Mouse (Mus musculus): ENCODE results near the gene Atg4a. TPM values are rescaled to one million over a fixed set of nuclear protein-coding genes. Genes with fewer than 3 reads are reported as not detected.

Atg4a gene
- total and polyA plus RNA-seq, 3 experiments: 0.54 to 40.8 (median 31.8) TPM

DNA sequence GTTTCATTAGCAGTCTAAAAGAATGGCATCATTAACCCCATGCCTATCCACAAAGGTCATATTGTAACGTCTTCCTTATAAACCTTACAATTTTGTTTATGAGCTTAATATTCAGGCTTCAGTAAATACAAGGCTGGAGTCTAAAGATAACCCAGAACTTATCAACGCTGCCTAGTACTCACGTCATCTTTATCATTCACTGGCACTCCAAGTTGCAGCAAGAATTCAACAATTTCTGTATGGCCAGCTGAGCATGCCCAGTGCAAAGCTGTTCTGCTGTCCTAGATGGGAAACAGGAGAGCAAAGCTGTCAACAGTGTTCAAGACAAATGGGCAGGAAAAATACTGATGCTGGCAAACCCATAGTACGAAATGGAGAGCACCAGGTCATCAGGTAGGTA is 3.1 kb upstream of the Atg4a start:
- H3K4me1 ChIP-seq (ENCODE audit: insufficient read depth, low read depth, low read length): peaks cover 10% of the 10 kb centered on the region
- no peaks in the 10 kb centered on the region for H3K9me3 ChIP-seq (replicated peaks)
- DNase-seq (ENCODE audit: low spot score) (no peak), ATAC-seq (ENCODE audit: extremely low read depth, insufficient number of reproducible peaks, low FRiP score, poor library complexity, severe bottlenecking) (no peak)
- H3K36me3 ChIP-seq (replicated peaks): peaks cover 34% of the 10 kb centered on the region
- no peak for TF ChIP-seq GATA1 (IDR thresholded peaks at IDR 0.05; ENCODE audit: borderline replicate concordance, low read length)
- TF ChIP-seq GATA2 (IDR thresholded peaks at IDR 0.05; ENCODE audit: borderline replicate concordance, low read depth, low read length): no peak
- TF ChIP-seq CTCF (IDR thresholded peaks at IDR 0.05; ENCODE audit: low read depth, low read length): no peak
- no peak for TF ChIP-seq TAL1 (conservative IDR thresholded peaks at IDR 0.05; ENCODE audit: low read depth, low read length)
- no peak for TF ChIP-seq POLR2AphosphoS5 (IDR thresholded peaks at IDR 0.05; ENCODE audit: insufficient replicate concordance, low read depth, low read length)
- no peak overlapping the region for H3K4me3 ChIP-seq (ENCODE audit: low read depth, low read length)
- H3K27me3 ChIP-seq (ENCODE audit: insufficient read depth, low read length): no peaks in the 10 kb centered on the region

DNA sequence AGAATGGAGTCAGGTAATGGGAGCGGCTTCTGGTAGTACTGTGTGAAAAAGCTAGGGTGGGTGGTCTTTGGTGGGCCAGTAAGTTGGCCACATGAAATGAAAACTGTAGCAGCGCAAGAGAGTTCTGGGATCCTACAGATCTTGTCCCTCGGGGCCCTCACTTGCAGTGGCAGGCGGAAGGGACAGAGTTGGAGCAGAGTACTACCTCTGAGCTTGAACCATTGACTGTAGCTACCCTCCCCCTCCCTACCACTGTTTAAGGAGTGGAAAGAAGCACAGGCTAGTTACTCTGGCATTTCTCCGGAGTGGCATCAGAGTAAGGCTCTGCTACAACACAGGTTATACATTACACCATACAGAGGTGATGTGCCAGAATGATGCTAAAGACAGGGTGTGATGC is 252 bp downstream of the Atg4a start:
- TF ChIP-seq CTCF (IDR thresholded peaks at IDR 0.05; ENCODE audit: low read depth, low read length) (no peak), POLR2AphosphoS5 (IDR thresholded peaks at IDR 0.05; ENCODE audit: insufficient replicate concordance, low read depth, low read length) (no peak), GATA2 (IDR thresholded peaks at IDR 0.05; ENCODE audit: borderline replicate concordance, low read depth, low read length) (no peak)
- no peak for DNase-seq (ENCODE audit: low spot score)

DNA sequence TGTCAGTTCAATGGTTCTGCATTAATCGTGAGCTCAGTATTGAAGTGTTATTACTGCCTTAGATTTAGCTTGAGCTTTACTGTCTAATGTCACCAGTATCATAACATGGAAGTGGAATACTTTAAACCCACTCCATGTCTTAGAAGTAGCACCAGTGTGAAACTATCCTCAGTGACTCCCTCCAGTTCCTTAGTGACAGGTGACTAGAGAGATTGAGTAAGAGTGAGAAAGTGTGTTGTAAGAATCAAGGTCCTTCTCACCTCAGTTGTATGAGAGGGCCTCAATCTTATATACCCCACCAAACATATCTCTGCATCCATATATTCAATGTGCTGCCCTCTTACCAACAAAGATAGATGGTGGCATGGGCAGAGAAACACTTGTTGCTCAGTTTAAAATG is 22.2 kb downstream of the Atg4a start:
- no peaks in the 10 kb centered on the region for H3K9me3 ChIP-seq (replicated peaks)
- H3K27me3 ChIP-seq (ENCODE audit: insufficient read depth, low read length): no peaks in the 10 kb centered on the region
- no peak for ATAC-seq (ENCODE audit: extremely low read depth, insufficient number of reproducible peaks, low FRiP score, poor library complexity, severe bottlenecking)
- no peak for DNase-seq (ENCODE audit: low spot score)
- TF ChIP-seq POLR2AphosphoS5 (IDR thresholded peaks at IDR 0.05; ENCODE audit: insufficient replicate concordance, low read depth, low read length) (no peak), GATA1 (IDR thresholded peaks at IDR 0.05; ENCODE audit: borderline replicate concordance, low read length) (no peak), GATA2 (IDR thresholded peaks at IDR 0.05; ENCODE audit: borderline replicate concordance, low read depth, low read length) (no peak), TAL1 (conservative IDR thresholded peaks at IDR 0.05; ENCODE audit: low read depth, low read length) (no peak), CTCF (IDR thresholded peaks at IDR 0.05; ENCODE audit: low read depth, low read length) (no peak)
- no peak overlapping the region for H3K4me3 ChIP-seq (ENCODE audit: low read depth, low read length)
- H3K4me1 ChIP-seq (ENCODE audit: insufficient read depth, low read depth, low read length): peaks cover 24% of the 10 kb centered on the region
- no peaks in the 10 kb centered on the region for H3K36me3 ChIP-seq (replicated peaks)

More for the DNA sequence above, 252 bp downstream of the Atg4a start:
- Histone ChIP-seq H3K9me3 (replicated peaks) (no peaks in the 10 kb centered on the region), H3K36me3 (replicated peaks) (peaks cover 15% of the 10 kb centered on the region), H3K4me3 (ENCODE audit: low read depth, low read length) (peak overlapping the region; percentile 72), H3K4me1 (ENCODE audit: insufficient read depth, low read depth, low read length) (peaks cover 10% of the 10 kb centered on the region), H3K27me3 (ENCODE audit: insufficient read depth, low read length) (no peaks in the 10 kb centered on the region)
- ATAC-seq (ENCODE audit: extremely low read depth, insufficient number of reproducible peaks, low FRiP score, poor library complexity, severe bottlenecking): peak; percentile 32

DNA sequence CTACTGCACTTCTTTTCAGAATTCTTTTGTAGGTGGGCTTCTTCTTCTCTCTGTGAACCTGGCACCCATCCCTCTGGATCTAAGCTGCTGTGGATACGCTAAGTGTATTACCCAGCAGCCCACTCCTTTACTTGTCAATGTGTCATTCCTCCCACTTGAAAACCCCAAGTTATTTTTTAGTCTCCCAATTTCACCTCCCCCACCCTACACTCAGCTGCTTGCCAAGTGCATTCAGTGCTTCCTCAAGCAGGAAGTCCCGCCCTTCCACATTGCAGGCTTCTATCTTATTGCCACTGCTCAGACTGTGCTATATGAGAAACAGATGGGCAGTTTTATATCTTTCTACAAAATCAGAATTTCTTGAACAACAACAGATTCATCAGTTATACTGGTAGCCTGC is 22.8 kb downstream of the Atg4a start:
- Histone ChIP-seq H3K36me3 (replicated peaks) (no peaks in the 10 kb centered on the region), H3K27me3 (ENCODE audit: insufficient read depth, low read length) (no peaks in the 10 kb centered on the region), H3K4me3 (ENCODE audit: low read depth, low read length) (no peak overlapping the region), H3K4me1 (ENCODE audit: insufficient read depth, low read depth, low read length) (peaks cover 25% of the 10 kb centered on the region), H3K9me3 (replicated peaks) (no peaks in the 10 kb centered on the region)
- DNase-seq (ENCODE audit: low spot score) (no peak), ATAC-seq (ENCODE audit: extremely low read depth, insufficient number of reproducible peaks, low FRiP score, poor library complexity, severe bottlenecking) (no peak)
- TF ChIP-seq CTCF (IDR thresholded peaks at IDR 0.05; ENCODE audit: low read depth, low read length) (no peak), TAL1 (conservative IDR thresholded peaks at IDR 0.05; ENCODE audit: low read depth, low read length) (no peak), GATA1 (IDR thresholded peaks at IDR 0.05; ENCODE audit: borderline replicate concordance, low read length) (no peak)

DNA sequence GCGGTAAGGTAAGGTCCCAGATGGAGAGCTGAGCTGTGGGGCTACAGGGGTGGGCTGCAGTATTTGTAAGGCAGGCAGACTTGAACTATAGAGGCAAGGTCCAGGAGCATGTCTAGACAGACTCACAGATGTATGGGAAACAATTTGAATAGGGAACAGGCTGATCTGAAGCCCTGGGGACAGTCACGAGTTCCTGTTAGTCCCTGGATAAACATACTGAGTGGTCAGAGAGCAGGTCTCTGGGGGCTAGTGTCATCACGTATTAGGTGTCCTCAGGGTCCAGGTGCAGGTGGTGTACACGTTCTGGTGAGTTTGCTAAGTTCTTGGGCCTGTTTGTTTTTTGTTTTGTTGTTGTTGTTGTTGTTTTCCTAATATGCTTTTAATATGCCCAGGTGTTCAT is 23.5 kb downstream of the Atg4a start:
- Histone ChIP-seq H3K4me1 (ENCODE audit: insufficient read depth, low read depth, low read length) (peaks cover 31% of the 10 kb centered on the region), H3K27me3 (ENCODE audit: insufficient read depth, low read length) (no peaks in the 10 kb centered on the region), H3K4me3 (ENCODE audit: low read depth, low read length) (no peak overlapping the region), H3K36me3 (replicated peaks) (no peaks in the 10 kb centered on the region), H3K9me3 (replicated peaks) (no peaks in the 10 kb centered on the region)
- ATAC-seq (ENCODE audit: extremely low read depth, insufficient number of reproducible peaks, low FRiP score, poor library complexity, severe bottlenecking): no peak
- DNase-seq (ENCODE audit: low spot score): no peak
- no peak for TF ChIP-seq TAL1 (conservative IDR thresholded peaks at IDR 0.05; ENCODE audit: low read depth, low read length)
- TF ChIP-seq POLR2AphosphoS5 (IDR thresholded peaks at IDR 0.05; ENCODE audit: insufficient replicate concordance, low read depth, low read length): no peak
- no peak for TF ChIP-seq GATA1 (IDR thresholded peaks at IDR 0.05; ENCODE audit: borderline replicate concordance, low read length)
- no peak for TF ChIP-seq GATA2 (IDR thresholded peaks at IDR 0.05; ENCODE audit: borderline replicate concordance, low read depth, low read length)
- no peak for TF ChIP-seq CTCF (IDR thresholded peaks at IDR 0.05; ENCODE audit: low read depth, low read length)

DNA sequence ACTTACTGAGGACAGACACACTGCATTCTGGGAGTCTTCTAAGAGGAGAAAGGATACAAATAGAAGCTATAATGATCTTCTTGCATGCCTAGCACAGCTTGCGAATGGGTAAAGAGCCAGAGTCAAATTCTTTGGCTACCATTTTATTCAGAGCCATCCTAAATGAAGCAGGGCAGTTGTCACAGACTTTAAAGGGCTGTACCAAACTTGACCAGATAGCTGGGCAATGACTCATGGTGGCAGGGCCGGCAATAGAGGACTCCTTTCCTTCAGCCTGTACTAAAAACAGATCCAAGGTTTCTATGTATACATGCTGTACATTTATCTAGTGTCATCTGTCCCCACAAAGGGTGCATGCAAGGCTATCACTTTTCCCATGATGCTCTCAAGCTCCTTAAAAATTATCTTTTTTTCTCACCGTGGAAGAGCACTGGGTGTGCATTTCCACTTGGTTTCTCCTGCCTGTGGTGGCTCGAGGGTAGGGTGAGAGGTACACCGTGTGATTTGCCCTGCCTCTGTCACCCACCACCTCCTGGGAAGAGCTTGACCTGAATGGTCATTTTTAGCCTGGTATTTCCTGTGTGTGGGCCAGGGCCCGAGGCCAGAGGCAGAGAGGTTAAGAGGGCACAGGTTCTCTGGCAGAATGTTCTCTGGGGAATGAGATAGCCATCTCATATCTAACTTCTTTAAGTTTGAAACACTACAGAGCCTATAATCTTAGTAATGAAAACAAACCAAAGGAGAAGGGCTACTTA is 26.7 kb downstream of the Atg4a start:
- Histone ChIP-seq H3K4me3 (ENCODE audit: low read depth, low read length) (no peak overlapping the region), H3K36me3 (replicated peaks) (no peaks in the 10 kb centered on the region), H3K9me3 (replicated peaks) (no peaks in the 10 kb centered on the region), H3K4me1 (ENCODE audit: insufficient read depth, low read depth, low read length) (peaks cover 33% of the 10 kb centered on the region), H3K27me3 (ENCODE audit: insufficient read depth, low read length) (no peaks in the 10 kb centered on the region)
- no peak for ATAC-seq (ENCODE audit: extremely low read depth, insufficient number of reproducible peaks, low FRiP score, poor library complexity, severe bottlenecking)
- no peak for DNase-seq (ENCODE audit: low spot score)
- TF ChIP-seq GATA1 (IDR thresholded peaks at IDR 0.05; ENCODE audit: borderline replicate concordance, low read length) (no peak), CTCF (IDR thresholded peaks at IDR 0.05; ENCODE audit: low read depth, low read length) (no peak), TAL1 (conservative IDR thresholded peaks at IDR 0.05; ENCODE audit: low read depth, low read length) (no peak), GATA2 (IDR thresholded peaks at IDR 0.05; ENCODE audit: borderline replicate concordance, low read depth, low read length) (no peak), POLR2AphosphoS5 (IDR thresholded peaks at IDR 0.05; ENCODE audit: insufficient replicate concordance, low read depth, low read length) (no peak)
